Mouse (Mus musculus): Measurements from ENCODE around the gene Nagk.

- TF ChIP-seq GATA1 (IDR thresholded peaks at IDR 0.05; ENCODE audit: low read length) (no peak), TAL1 (IDR thresholded peaks at IDR 0.05; ENCODE audit: low read length) (no peak)
Measured at GRCm38 (mm10) chr6:83831606-83832123, 36.9 kb downstream of the Nagk start, which contains the start of gene Paip2b.
